Mouse (Mus musculus) heart, postnatal 0 days (tissue): Measurements from ENCODE around the gene Osbpl9.

Experiments used
- CTCF ChIP-seq: IDR thresholded peaks from 2 replicates; pipeline ENCODE4 v1.5.1; 2016; ENCODE audit warnings: antibody characterized with exemption, control low read depth, low read depth
- EP300 ChIP-seq: IDR thresholded peaks from 2 replicates; pipeline ENCODE4 v1.6.1; 2016; ENCODE audit warnings: antibody characterized with exemption, low read depth

DNA sequence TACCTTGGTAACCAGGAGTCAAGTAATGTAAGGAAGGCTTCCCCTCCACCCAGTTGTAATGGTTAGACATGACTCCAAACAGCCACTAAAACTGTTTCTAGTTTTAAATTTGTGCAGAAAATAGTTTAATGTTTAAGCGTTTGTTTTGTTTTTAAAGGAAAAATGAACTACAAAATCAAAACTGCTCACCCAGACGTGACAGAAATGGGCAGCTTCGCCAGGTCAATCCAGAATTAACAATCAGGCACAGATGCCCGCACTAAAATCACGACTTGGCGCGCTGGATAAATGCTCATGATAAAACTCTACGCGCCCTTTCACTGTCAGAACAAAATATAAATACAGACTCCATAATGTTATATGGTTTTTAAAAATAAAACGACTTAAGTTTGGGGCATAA, 92.4 kb downstream of the Osbpl9 start:
- TF ChIP-seq EP300 (no peak), CTCF (no peak)
